Mouse (Mus musculus): ENCODE measurements at regions not wholly inside any gene's neighbourhood (a gene's known extent, or its start where the extent isn't known, plus 50 kb on each side); places are given as distances from the start of the nearest gene placed in this dataset.

DNA sequence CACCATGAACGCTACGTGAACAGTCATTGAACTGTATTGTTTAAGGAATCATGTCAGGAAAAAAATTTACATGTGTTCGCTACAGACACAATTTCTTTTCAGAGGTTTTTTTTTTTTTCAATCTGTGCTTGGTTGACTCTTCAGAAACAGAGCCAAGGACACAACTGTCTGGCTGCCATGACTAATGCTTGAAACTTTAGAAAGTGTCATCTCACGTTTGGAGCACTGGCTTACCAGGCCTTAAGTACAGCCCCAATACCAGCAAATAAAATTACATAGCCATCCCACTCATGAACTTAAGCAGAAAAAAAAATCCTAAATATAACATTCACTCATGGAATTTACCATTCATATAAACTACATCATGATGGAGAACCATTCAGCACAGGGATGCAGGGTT lies 115.1 kb upstream of the Syt13 start:
- in situ Hi-C loops (cut with MboI; ENCODE audit: low sequenced_read_pairs), result no loop called here

DNA sequence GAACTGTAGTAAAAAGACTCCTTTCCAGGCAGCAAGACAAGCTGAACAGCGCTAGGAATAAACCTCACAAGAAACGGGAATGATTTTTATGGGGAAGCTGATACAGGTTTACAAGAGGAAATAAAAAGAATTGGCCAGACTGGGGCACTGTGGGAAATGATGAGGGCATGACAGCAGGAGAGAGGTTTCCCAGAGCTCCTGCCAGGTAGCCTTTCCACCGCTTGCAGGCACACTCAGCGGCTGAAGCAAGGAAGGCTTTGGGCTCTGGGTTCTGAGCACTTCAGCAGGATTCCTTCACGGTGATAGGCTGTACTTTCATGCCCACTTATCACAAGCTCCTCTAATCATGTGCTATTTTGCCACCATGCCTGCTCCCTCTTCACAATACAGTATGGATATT lies 114.2 kb upstream of the Syt13 start:
- in situ Hi-C loops (cut with MboI; ENCODE audit: low sequenced_read_pairs), result no loop called here

- in situ Hi-C loops (cut with MboI; ENCODE audit: low sequenced_read_pairs), result no loop called here
Observed at GRCm38 (mm10) chr2:92804916-92805315, 110.0 kb upstream of the Syt13 start.

DNA sequence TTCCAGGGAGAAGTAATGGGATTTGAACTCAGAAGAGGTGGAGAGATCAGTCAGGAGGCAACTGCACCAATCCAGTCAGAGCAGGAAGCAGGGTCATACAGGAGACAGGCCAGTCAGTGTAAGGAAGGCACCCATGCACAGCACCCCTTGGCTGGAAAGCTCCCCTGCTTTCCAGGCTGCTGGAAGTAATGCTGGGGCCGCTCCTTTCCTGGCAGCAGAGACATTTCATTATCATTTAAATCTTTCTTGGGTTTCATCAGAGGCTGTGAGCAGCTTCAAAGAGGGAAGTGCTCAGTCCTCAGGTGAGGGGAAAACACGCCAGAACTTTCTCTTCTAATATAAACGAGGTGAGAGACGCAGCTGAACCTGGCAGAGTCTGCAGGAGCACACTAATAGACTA lies 109.1 kb upstream of the Syt13 start:
- in situ Hi-C loops (cut with MboI; ENCODE audit: low sequenced_read_pairs), result no loop called here

- in situ Hi-C loops (cut with MboI; ENCODE audit: low sequenced_read_pairs), result no loop called here
Observed at GRCm38 (mm10) chr2:92806481-92807195, 108.3 kb upstream of the Syt13 start.

- in situ Hi-C loops (cut with MboI; ENCODE audit: low sequenced_read_pairs), result no loop called here
Observed at GRCm38 (mm10) chr2:92807404-92807803, 107.5 kb upstream of the Syt13 start.

DNA sequence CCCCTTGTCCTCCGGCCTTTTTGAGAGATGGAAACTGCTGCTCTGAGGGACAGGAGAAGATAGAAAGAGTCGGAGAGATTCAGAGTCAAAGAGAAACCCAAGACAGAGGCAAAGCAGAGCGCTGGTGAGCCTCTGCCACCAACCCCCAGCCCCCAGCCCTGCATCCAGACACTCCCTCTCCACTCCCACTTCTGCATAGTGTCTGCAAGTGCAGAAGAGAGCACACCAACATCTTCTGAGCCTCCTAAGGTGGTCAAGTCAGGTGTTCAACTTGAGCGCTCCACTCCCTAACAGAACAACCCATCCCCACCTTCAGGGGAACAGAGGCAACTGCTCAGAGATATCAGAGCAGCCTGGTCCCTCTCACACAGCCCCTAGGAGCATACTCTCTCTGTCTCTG lies 106.8 kb upstream of the Syt13 start:
- in situ Hi-C loops (cut with MboI; ENCODE audit: low sequenced_read_pairs), result no loop called here

DNA sequence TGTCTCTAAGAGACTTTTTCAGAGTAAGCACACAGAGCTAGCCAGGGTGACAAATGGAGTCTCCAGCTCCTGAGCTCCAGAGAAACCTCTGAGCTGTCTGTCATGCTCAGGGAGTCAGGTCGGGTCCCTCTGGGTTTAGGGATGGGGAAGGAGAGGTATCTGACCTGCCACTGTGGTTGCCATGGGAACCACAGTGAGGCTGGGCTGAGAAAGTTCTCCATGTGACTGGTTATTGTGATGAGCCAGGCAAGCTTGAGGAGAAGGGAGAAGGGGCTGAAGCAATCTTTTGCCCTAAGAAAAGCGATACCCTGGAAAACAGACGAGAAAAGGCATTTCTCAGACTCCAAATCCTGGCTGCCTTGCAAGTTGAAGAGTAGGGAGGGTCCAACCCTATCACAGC lies 105.7 kb upstream of the Syt13 start:
- in situ Hi-C loops (cut with MboI; ENCODE audit: low sequenced_read_pairs), result no loop called here

DNA sequence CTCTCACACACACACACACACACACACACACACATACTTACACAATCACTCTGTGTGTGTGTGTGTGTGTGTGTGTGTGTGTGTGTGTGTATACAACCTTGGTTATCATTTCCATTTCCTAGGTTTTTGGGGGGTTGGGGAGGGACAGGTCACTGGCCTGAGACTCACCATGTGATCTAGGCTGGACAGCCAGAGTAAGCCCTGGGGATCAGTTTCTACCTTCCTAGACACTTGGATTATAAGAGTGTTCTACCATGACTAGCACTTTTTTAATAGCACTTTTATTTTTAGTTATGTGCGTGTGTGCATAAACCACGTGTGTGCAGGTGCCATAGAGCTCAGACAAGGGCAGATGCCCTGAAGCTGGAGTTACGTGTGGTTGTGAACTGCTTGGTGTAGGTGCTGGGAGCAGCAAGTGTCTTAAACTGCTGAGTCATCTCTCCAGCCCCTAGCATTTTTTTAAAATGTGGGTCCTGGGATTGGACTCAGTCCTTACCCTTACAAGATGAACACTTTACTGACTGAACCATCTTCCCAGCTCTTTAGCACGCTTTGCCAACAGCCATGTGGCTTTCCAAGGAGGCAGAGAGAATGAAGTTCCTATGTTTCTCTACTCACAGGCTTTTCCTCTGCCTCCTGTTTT lies 105.1 kb upstream of the Syt13 start:
- in situ Hi-C loops (cut with MboI; ENCODE audit: low sequenced_read_pairs), result loop anchor here (10.0 kb wide), 1 partner anchor 195 kb away; no protein-coding TSS in a partner anchor

GRCm38 (mm10) chr2:92810956-92811355 lies 103.9 kb upstream of the Syt13 start:
- in situ Hi-C loops (cut with MboI; ENCODE audit: low sequenced_read_pairs), result loop anchor here (10.0 kb wide), 1 partner anchor 196 kb away; no protein-coding TSS in a partner anchor

GRCm38 (mm10) chr2:92813028-92813427 lies 101.9 kb upstream of the Syt13 start:
- in situ Hi-C loops (cut with MboI; ENCODE audit: low sequenced_read_pairs), result loop anchor here (10.0 kb wide), 1 partner anchor 198 kb away; no protein-coding TSS in a partner anchor

GRCm38 (mm10) chr2:92819586-92819985 lies 95.3 kb upstream of the Syt13 start:
- in situ Hi-C loops (cut with MboI; ENCODE audit: low sequenced_read_pairs), result loop anchor here (10.0 kb wide), 1 partner anchor 205 kb away; no protein-coding TSS in a partner anchor

DNA sequence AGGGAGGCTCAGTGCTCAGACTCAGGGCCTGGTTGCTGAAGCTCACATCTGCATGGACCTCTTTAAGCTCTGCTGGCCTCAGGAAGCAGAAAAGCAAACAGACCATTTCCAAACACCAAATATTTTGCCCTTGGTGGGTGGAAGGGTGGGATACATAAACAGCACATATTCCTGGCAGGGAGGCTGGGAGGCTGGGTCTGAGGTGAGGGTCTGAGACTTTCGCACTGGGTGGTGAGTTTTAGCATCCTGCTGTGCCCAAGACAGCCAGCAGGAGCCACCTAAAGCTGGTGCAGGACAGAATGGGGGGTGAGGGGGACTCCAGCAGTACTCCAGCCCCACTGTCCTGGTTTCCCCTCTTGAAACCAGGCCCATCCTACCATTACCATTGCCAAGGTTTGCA lies 90.6 kb upstream of the Syt13 start:
- in situ Hi-C loops (cut with MboI; ENCODE audit: low sequenced_read_pairs), result no loop called here

- in situ Hi-C loops (cut with MboI; ENCODE audit: low sequenced_read_pairs), result no loop called here
Observed at GRCm38 (mm10) chr2:92825395-92825794, 89.5 kb upstream of the Syt13 start.

DNA sequence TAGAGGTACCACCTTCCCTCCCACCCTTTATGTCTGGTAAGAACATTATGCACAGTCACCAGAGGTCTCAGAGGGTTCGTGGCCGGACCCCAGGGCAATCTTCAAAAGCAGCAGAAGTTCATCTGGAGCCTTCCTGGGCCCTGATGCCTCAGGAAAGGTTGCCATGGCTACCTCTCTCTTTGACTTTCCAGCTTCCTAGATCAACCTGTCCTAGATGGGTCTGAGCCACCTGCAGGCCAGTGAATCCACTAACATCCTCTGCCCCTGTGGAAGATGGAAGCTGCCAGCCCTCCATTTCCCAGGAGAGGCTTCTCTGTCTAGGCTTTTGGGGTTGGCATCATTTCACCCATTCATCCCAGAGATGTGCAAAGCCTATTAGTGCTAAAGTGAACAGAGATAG lies 84.8 kb upstream of the Syt13 start:
- in situ Hi-C loops (cut with MboI; ENCODE audit: low sequenced_read_pairs), result no loop called here

DNA sequence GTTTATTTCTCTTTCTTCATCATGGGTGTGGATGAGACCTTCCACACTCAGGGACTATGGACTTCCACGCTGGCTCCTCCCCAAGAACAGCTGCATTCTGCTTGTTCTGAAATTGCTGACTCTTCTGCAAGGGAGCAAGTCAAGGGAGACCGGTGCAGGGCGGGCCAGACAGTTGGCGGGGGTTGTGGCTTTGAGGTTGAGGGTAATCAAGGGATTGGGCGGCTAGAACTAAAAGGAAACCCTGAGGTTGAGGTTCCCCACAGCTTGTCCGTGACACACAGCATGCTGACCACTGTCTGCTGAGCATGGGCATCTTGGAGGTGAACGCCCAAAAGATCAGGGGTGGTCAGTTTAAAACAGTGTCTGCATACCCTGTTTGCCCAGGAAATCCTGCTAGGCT lies 83.1 kb upstream of the Syt13 start:
- in situ Hi-C loops (cut with MboI; ENCODE audit: low sequenced_read_pairs), result no loop called here

GRCm38 (mm10) chr2:92836203-92836602 lies 78.7 kb upstream of the Syt13 start:
- in situ Hi-C loops (cut with MboI; ENCODE audit: low sequenced_read_pairs), result no loop called here

DNA sequence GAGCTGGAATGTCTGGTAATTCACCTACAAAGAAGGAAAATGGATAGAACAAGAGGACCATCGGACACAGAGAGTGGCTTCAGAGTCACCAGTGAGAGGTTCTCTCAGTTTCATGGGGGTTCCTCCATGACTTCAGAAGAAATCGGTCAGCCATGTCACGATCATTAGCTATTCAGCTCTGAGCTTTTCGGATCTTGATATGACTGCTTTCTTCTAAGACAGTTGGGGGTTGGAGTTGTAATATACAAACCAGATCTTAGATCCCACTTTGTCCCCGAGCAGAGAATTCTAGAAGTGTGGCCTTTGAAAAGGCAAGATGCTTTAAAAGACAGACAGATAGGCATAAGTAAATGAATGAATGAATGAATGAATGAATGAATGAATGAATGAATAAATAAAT lies 76.9 kb upstream of the Syt13 start:
- in situ Hi-C loops (cut with MboI; ENCODE audit: low sequenced_read_pairs), result no loop called here

GRCm38 (mm10) chr2:92840009-92840408 lies 74.9 kb upstream of the Syt13 start:
- in situ Hi-C loops (cut with MboI; ENCODE audit: low sequenced_read_pairs), result no loop called here

DNA sequence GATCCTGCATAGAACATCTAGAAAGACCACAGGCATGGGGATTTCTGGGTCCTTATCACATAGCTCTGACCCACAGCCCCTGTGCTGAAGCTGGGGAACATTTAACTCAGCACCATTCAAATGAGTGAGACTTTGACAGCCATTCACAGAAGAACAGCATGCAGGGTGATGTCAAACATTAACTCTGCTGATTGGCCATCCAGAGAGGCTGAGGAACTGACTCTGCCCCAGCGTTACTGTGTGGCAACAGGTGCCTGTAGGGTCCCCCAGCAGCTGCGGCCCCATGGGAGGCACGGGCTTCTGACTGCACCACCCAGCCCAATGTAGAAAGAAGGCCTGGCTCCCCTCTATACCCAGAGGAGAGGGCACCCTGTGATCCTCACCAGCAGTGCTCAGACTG lies 73.3 kb upstream of the Syt13 start:
- in situ Hi-C loops (cut with MboI; ENCODE audit: low sequenced_read_pairs), result no loop called here

- in situ Hi-C loops (cut with MboI; ENCODE audit: low sequenced_read_pairs), result no loop called here
Observed at GRCm38 (mm10) chr2:92845061-92845769, 69.7 kb upstream of the Syt13 start.

GRCm38 (mm10) chr2:92848962-92849361 lies 65.9 kb upstream of the Syt13 start:
- in situ Hi-C loops (cut with MboI; ENCODE audit: low sequenced_read_pairs), result no loop called here

Data from CH12F3 (cell line).